Comparison of ENCODE assay signal across 9 mouse cellular contexts in the genomic region with DNA sequence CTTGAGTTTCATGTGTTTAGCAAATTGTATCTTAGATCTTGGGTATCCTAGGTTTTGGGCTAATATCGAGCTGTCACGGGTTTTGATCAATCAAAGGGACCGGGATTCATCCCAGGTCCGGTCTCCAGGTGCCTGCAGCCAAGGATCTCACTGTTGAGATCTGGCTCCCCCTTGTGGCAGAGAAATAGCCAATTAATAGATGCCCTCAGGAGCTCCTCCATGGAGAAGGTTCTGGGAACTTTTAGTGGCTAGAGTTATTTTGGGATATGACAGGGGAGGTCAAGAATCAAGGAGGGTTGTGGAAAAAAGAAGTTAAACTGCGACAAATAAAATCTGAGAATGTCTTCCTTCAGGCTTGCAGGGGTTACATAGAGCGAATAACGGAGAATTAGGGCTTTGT. TPM values are rescaled to one million over a fixed set of nuclear protein-coding genes. Genes with fewer than 3 reads are reported as not detected.
DNase-seq lines count a peak whose midpoint lies in the region; ATAC-seq and TF ChIP-seq lines count a peak whose summit lies in the region.
"Had no signal": no experiment of that assay in that cellular context is flagged by ENCODE, and none has a peak within 500 bp of the region (broad histone marks: within the 10 kb centered on the region; RNA-seq: fewer than 3 reads in every experiment).

No protein-coding gene starts in this region.

- H3K27me3 ChIP-seq in E14TG2a.4 (ENCODE audit: insufficient read depth, low read length), result peaks cover 2% of the 10 kb centered on the region; the same call in 1 of the 2 replicates
- H3K27me3 ChIP-seq in lung, embryonic 14.5 days (ENCODE audit: insufficient read depth, low read length), result no peaks in the 10 kb centered on the region

- peak; percentile 75 for TF ChIP-seq CTCF in E14TG2a.4 (conservative IDR thresholded peaks at IDR 0.05; ENCODE audit: low read length)
- TF ChIP-seq CTCF in lung, embryonic 14.5 days (IDR thresholded peaks at IDR 0.05; ENCODE audit: low read depth), result peak; percentile 78

- H3K36me3 ChIP-seq in E14TG2a.4 (ENCODE audit: insufficient read depth, low read length), result no peaks in the 10 kb centered on the region
- no peaks in the 10 kb centered on the region for H3K36me3 ChIP-seq in lung, embryonic 14.5 days (ENCODE audit: insufficient read depth)

- H3K27ac ChIP-seq in lung, embryonic 14.5 days (ENCODE audit: low read depth), result no peak overlapping the region

- DNase-seq in CD4-positive, CD25-positive, alpha-beta regulatory T cell, adult 2 months (ENCODE audit: low read depth, low spot score), result peak; percentile 79
- DNase-seq in c-Kit-positive CD71-positive TER-119-positive erythroid progenitor cells, embryonic 14.5 days (ENCODE audit: low spot score), result peak; percentile 40
- peak; percentile 40 to 76 for DNase-seq in frontal cortex, postnatal 36 days (ENCODE audit: low spot score in 2 of 2)
- DNase-seq in kidney, postnatal 25 days, result peak; percentile 71 to 84
- peak; percentile 87 for DNase-seq in lung, embryonic 14.5 days
- peak; percentile 12 to 57 for DNase-seq in spleen, postnatal 10 days (ENCODE audit: low spot score in 2 of 2)

- WGBS in lung, embryonic 14.5 days, result 27% methylated on average over 7 of the region's 7 CpGs

- no peak overlapping the region for H3K9ac ChIP-seq in lung, embryonic 14.5 days

- H3K4me1 ChIP-seq in E14TG2a.4 (replicated peaks; ENCODE audit: low read depth, low read length), result no peaks in the 10 kb centered on the region
- H3K4me1 ChIP-seq in lung, embryonic 14.5 days (ENCODE audit: insufficient read depth), result no peaks in the 10 kb centered on the region

- peaks cover 12% of the 10 kb centered on the region for H3K9me3 ChIP-seq in E14TG2a.4 (ENCODE audit: low read length)
- H3K9me3 ChIP-seq in lung, embryonic 14.5 days (ENCODE audit: low read depth, low read length), result no peaks in the 10 kb centered on the region; the same call in 1 of the 2 replicates

- no peak overlapping the region for H3K4me3 ChIP-seq in E14TG2a.4 (replicated peaks; ENCODE audit: low read length)
- no peak overlapping the region for H3K4me3 ChIP-seq in lung, embryonic 14.5 days (ENCODE audit: low read depth, low read length)

- no peak for ATAC-seq in CD4-positive, CD25-positive, alpha-beta regulatory T cell, adult 4 months
- ATAC-seq in lung, embryonic 14.5 days (ENCODE audit: insufficient read depth), result no peak

- no peak overlapping the region for H3K4me2 ChIP-seq in lung, embryonic 14.5 days

RNA-seq across cellular contexts. Expression of a gene that starts 31.0 kb away (rescaled TPM):
- polyA plus RNA-seq in CD4-positive, CD25-positive, alpha-beta regulatory T cell, adult 4 months (2017; shearing (Covaris generic)), result not detected
- 0.34 TPM in 1 of 2 replicates, not detected in the other for polyA plus RNA-seq in lung, embryonic 14.5 days (2014; fragmentation: Nextera tagmentation; extraction: Ambion mirVana)
- polyA plus RNA-seq: C2C12 had no signal

RNA-seq across cellular contexts. Expression of a gene that starts 32.4 kb away (rescaled TPM):
- polyA plus RNA-seq in CD4-positive, CD25-positive, alpha-beta regulatory T cell, adult 4 months (2017; shearing (Covaris generic)), result not detected
- 58.5 and 68.6 TPM in 2 replicates for polyA plus RNA-seq in lung, embryonic 14.5 days (2014; fragmentation: Nextera tagmentation; extraction: Ambion mirVana)

RNA-seq across cellular contexts. Expression of a gene that starts 37.3 kb away (rescaled TPM):
- 1 to 10 TPM; 4.8 to 10.0 TPM for polyA plus RNA-seq in CD4-positive, CD25-positive, alpha-beta regulatory T cell, adult 4 months (2017; shearing (Covaris generic))
- 32.3 and 36.4 TPM in 2 replicates for polyA plus RNA-seq in lung, embryonic 14.5 days (2014; fragmentation: Nextera tagmentation; extraction: Ambion mirVana)

Comparison
In these comparisons a context has a peak if more than half of its experiments do, and no peak if none do; other contexts are left out.
1. DNase-seq: peak in every context shown above with its lines; median percentile 87 in lung, embryonic 14.5 days; 79 in CD4-positive, CD25-positive, alpha-beta regulatory T cell, adult 2 months; 78 in kidney, postnatal 25 days; 58 in frontal cortex, postnatal 36 days; 40 in c-Kit-positive CD71-positive TER-119-positive erythroid progenitor cells, embryonic 14.5 days; 34 in spleen, postnatal 10 days.
2. RNA of a gene that starts 32.4 kb away (polyA plus RNA-seq): 58.5 to 68.6 TPM in lung, embryonic 14.5 days; not detected in CD4-positive, CD25-positive, alpha-beta regulatory T cell, adult 4 months; every median in the first group is over 10 times any median in the second.